Mouse (Mus musculus): ENCODE results near the gene Clptm1l. TPM values are rescaled to one million over a fixed set of nuclear protein-coding genes. Genes with fewer than 3 reads are reported as not detected.

Gene Clptm1l
- total and polyA plus RNA-seq, 2 experiments from 2014 or later, result 131 to 132 TPM

GRCm38 (mm10) chr13:73653266-73653665 is 49.5 kb downstream of the Clptm1l start:
- H3K27ac ChIP-seq (ENCODE audit: low read depth, low read length), result no peak overlapping the region
- 0 out of 2 replicates have a peak, but pooled peaks cover 6% of the 10 kb centered on the region for H3K9me3 ChIP-seq (ENCODE audit: low read length)
- H3K4me1 ChIP-seq (ENCODE audit: insufficient read depth), result no peaks in the 10 kb centered on the region
- WGBS, result 68% methylated on average over 3 of the region's 3 CpGs
- DNase-seq, result no peak
- no peak for TF ChIP-seq CTCF (IDR thresholded peaks at IDR 0.05; ENCODE audit: low read depth)
- no peak overlapping the region for H3K9ac ChIP-seq
- peaks cover 8% of the 10 kb centered on the region for H3K36me3 ChIP-seq (ENCODE audit: insufficient read depth)
- H3K4me3 ChIP-seq (ENCODE audit: low read depth, low read length), result no peak overlapping the region
- no peak overlapping the region for H3K4me2 ChIP-seq (ENCODE audit: low read depth)
- ATAC-seq, result no peak
- H3K27me3 ChIP-seq (ENCODE audit: insufficient read depth, low read length), result no peaks in the 10 kb centered on the region

- Histone ChIP-seq H3K4me3 (ENCODE audit: low read depth, low read length) (no peak overlapping the region), H3K27ac (ENCODE audit: low read depth, low read length) (no peak overlapping the region), H3K4me1 (ENCODE audit: insufficient read depth) (no peaks in the 10 kb centered on the region), H3K9me3 (ENCODE audit: low read length) (0 out of 2 replicates have a peak, but pooled peaks cover 6% of the 10 kb centered on the region), H3K4me2 (ENCODE audit: low read depth) (no peak overlapping the region), H3K9ac (no peak overlapping the region), H3K36me3 (ENCODE audit: insufficient read depth) (0 out of 2 replicates have a peak, but pooled peaks cover 2% of the 10 kb centered on the region), H3K27me3 (ENCODE audit: insufficient read depth, low read length) (no peaks in the 10 kb centered on the region)
- no peak for TF ChIP-seq CTCF (IDR thresholded peaks at IDR 0.05; ENCODE audit: low read depth)
- WGBS, result 71% methylated on average over 3 of the region's 3 CpGs
- DNase-seq (no peak), ATAC-seq (no peak)
Measured at GRCm38 (mm10) chr13:73654976-73655375, 51.2 kb downstream of the Clptm1l start.

GRCm38 (mm10) chr13:73658953-73659352 is 55.1 kb downstream of the Clptm1l start:
- no peaks in the 10 kb centered on the region for H3K4me1 ChIP-seq (ENCODE audit: insufficient read depth)
- no peaks in the 10 kb centered on the region for H3K27me3 ChIP-seq (ENCODE audit: insufficient read depth, low read length)
- WGBS, result 42% methylated on average over 2 of the region's 2 CpGs
- no peaks in the 10 kb centered on the region for H3K36me3 ChIP-seq (ENCODE audit: insufficient read depth)
- no peaks in the 10 kb centered on the region for H3K9me3 ChIP-seq (ENCODE audit: low read length)
- ATAC-seq (no peak), DNase-seq (no peak)
- H3K9ac ChIP-seq, result no peak overlapping the region
- H3K27ac ChIP-seq (ENCODE audit: low read depth, low read length), result no peak overlapping the region
- no peak overlapping the region for H3K4me2 ChIP-seq (ENCODE audit: low read depth)
- H3K4me3 ChIP-seq (ENCODE audit: low read depth, low read length), result no peak overlapping the region
- TF ChIP-seq CTCF (IDR thresholded peaks at IDR 0.05; ENCODE audit: low read depth), result no peak

GRCm38 (mm10) chr13:73660163-73660695 is 56.4 kb downstream of the Clptm1l start:
- H3K27ac ChIP-seq (ENCODE audit: low read depth, low read length), result no peak overlapping the region
- DNase-seq (no peak), ATAC-seq (no peak)
- no peaks in the 10 kb centered on the region for H3K36me3 ChIP-seq (ENCODE audit: insufficient read depth)
- TF ChIP-seq CTCF (IDR thresholded peaks at IDR 0.05; ENCODE audit: low read depth), result no peak
- no peaks in the 10 kb centered on the region for H3K9me3 ChIP-seq (ENCODE audit: low read length)
- no peaks in the 10 kb centered on the region for H3K27me3 ChIP-seq (ENCODE audit: insufficient read depth, low read length)
- no peak overlapping the region for H3K9ac ChIP-seq
- WGBS, result 75% methylated on average over 2 of the region's 2 CpGs
- H3K4me2 ChIP-seq (ENCODE audit: low read depth), result no peak overlapping the region
- no peaks in the 10 kb centered on the region for H3K4me1 ChIP-seq (ENCODE audit: insufficient read depth)
- no peak overlapping the region for H3K4me3 ChIP-seq (ENCODE audit: low read depth, low read length)

Other genes with a start within 250 kb of the Clptm1l start
- gene Lpcat1, start 136.8 kb upstream of the Clptm1l start, total RNA-seq (2014; rRNA removed), result 136 and 144 TPM in 2 replicates
- gene Lpcat1, start 136.8 kb upstream of the Clptm1l start, polyA plus RNA-seq (2015; fragmentation: Nextera tagmentation; extraction: Ambion mirVana), result 76.5 and 87.2 TPM in 2 replicates
- 1.6 and 5.1 TPM in 2 replicates for gene Slc6a3, start 67.3 kb upstream of the Clptm1l start, total RNA-seq (2014; rRNA removed)
- 0.59 and 1.3 TPM in 2 replicates for gene Slc6a3, start 67.3 kb upstream of the Clptm1l start, polyA plus RNA-seq (2015; fragmentation: Nextera tagmentation; extraction: Ambion mirVana)
- gene Tert, start 22.9 kb downstream of the Clptm1l start, total RNA-seq (2014; rRNA removed), result 6.5 and 8.9 TPM in 2 replicates
- 0.86 and 2.4 TPM in 2 replicates for gene Tert, start 22.9 kb downstream of the Clptm1l start, polyA plus RNA-seq (2015; fragmentation: Nextera tagmentation; extraction: Ambion mirVana)
- gene Slc6a18, start 74.0 kb downstream of the Clptm1l start, total RNA-seq (2014; rRNA removed), result not detected in 2 replicates
- not detected in 2 replicates for gene Slc6a18, start 74.0 kb downstream of the Clptm1l start, polyA plus RNA-seq (2015; fragmentation: Nextera tagmentation; extraction: Ambion mirVana)
- 0.15 and 0.43 TPM in 2 replicates for gene Slc6a19, start 100.9 kb downstream of the Clptm1l start, total RNA-seq (2014; rRNA removed)
- gene Slc6a19, start 100.9 kb downstream of the Clptm1l start, polyA plus RNA-seq (2015; fragmentation: Nextera tagmentation; extraction: Ambion mirVana), result 0.13 and 0.22 TPM in 2 replicates
- gene Slc12a7, start 129.1 kb downstream of the Clptm1l start, total RNA-seq (2014; rRNA removed), result 4.5 and 14.8 TPM in 2 replicates
- 3.7 and 4.9 TPM in 2 replicates for gene Slc12a7, start 129.1 kb downstream of the Clptm1l start, polyA plus RNA-seq (2015; fragmentation: Nextera tagmentation; extraction: Ambion mirVana)
- gene Nkd2, start 243.6 kb downstream of the Clptm1l start, total RNA-seq (2014; rRNA removed), result 27.8 and 35.3 TPM in 2 replicates
- 15.2 TPM in 2 replicates for gene Nkd2, start 243.6 kb downstream of the Clptm1l start, polyA plus RNA-seq (2015; fragmentation: Nextera tagmentation; extraction: Ambion mirVana)